Mouse (Mus musculus) skeletal muscle tissue, adult 2 months (tissue): ENCODE data around the gene Vwa2.
A peak's percentile ranks its signal among the peaks of the same experiment; 100 is the strongest.

Source experiments
- DNase-seq: peaks from one replicate; pipeline ENCODE4 v3.0.0-alpha.2; 2012; ENCODE audit warnings: low read depth, low spot score

The Vwa2 gene

DNA sequence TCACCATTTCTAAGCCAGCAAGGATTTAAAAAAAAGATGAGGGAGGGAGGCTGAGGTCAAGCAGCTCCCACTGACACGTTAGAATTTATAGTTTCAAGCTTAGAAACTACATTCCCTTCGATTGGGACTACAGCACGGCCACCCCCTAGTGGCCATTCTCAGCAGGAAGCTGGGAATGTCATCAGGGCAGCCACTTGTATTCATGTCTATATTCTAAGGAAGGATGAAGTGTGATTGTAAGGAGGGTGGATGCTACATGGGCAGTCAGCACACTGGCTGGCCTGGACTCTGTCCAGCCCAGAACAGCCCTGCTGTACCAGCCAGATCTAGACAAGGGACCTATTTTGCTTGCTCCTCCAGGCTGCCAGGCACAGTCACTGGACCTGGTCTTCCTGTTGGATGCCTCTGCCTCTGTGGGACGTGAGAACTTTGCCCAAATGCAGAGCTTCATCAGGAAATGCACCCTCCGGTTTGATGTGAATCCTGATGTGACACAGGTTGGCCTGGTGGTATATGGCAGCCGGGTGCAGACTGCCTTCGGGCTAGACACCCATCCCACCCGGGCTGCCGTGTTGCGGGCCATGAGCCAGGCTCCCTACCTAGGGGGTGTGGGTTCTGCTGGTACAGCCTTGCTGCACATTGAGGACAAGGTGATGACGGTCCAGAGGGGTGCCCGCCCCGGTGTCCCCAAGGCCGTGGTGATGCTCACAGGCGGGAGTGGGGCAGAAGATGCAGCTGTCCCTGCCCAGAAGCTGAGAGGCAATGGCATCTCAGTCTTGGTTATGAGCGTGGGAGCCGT lies 34.6 kb downstream of the Vwa2 start:
- DNase-seq: no peak

DNA sequence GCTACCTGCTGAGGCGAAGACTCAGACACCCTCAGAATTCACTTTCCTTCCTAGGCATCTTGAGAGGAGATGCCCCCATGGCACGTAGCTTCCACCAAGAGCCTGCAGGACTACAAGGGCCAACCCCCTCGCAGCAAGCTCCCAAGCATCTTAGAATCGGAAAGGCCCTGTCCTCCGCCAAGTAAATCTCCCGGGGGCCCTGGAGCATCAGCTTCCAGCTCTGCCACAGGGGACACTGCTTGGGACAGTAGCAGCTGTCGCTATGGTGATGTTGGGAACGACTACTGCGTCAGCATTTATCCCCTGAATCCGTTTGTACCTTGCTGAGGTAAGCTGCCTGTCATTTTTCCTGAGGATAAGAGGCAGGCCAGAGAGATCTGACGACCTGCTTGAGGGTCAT lies 36.5 kb downstream of the Vwa2 start:
- no peak for DNase-seq

DNA sequence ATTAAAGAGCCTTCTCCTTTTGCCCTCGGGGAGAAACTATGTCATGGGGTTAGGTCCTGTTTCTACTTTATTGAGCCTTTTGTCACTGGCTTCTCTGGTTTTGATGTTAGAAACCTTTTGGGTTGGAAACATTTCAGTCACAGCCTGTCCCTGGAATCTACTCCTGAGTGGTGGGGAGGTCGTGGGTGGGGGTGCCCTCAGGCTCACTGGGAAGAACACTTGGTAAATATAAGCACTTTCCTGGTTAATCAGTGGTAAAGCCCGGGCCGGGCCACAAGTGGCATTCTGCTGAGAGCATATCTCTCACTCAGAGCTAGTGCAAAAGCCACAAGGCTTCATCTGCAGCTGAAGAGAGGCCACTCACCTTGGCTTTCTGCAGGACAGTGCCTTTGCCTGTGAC lies 39.7 kb downstream of the Vwa2 start:
- DNase-seq: no peak

DNA sequence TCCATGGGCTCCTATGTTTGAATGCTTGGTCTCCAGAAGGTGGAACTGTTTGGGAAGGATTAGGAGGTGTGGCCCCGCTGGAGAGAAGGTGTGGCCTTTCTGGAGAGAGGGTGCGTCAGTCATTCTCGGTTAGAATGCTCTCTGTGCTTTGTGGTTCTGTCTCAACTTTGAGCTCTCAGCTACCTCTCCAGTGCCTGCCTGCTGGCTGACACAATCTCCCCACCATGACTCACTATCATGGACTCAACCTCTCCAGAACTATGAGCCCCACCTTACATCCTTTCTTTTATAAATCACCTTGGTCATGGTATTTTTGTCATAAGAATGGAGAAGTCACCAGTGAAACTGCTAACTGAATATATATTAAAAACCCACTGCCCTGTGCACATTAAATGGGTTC lies 40.6 kb downstream of the Vwa2 start:
- DNase-seq: no peak

- DNase-seq: no peak
Measured at GRCm38 (mm10) chr19:56915084-56915483, 41.0 kb downstream of the Vwa2 start.

DNA sequence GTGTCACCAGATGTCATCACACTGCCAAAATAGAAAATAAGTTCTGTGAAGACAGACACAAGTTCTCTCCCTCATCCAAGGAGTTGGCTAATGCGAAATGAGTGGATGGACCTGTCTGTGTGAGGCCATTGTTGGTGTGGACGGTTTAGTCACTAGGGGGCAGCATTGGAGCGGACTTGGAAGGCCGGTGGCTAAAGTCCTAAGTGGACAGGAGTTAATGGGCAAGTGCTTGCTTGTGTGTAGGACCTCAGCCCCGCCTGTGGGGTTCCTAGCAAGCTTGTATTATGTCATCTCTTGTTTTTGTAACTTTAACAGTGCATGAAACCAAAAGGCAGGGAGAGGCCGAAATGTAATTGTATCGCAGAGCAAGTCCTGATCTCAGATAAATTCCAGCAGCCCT lies 45.6 kb downstream of the Vwa2 start:
- DNase-seq: peak; percentile 88

DNA sequence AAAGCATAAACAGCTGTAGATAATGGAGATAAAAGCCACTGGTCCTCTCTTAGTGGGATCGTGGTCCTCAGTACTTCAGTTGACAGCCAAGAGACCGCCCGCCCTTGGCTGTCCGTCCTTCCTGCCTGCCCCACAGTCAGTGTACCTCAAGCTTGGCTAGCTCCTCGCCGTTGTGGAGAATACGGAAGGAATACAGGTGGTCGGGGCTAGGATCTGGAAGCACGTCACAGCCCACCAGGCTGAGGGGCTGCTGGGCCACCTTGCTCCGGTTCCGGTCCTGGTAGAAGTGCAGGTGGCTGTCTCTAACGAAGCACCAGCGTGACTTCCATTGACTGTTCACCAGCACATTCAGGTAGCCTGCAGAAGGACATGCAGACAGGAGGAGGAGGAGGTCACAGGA lies 46.2 kb downstream of the Vwa2 start:
- no peak for DNase-seq

DNA sequence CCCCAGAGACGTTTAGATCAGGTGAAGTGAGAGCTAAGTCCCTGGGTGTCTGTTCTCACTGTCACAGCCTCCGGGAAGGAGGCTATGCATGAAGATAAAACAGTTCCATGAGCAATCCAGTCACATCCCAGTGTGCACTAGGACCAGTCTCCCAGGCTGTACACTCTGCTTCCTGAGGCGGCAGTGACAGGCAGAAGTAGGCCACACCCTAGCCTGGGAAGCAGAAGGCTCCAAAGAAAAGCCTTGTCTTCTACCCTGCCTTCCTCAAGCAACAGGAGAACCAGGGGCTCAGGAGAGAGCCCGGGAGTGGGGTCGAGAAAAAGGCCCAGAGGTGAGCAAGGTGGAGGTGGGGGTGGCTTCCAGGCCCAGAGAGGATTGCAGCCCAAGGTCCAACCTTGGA lies 47.7 kb downstream of the Vwa2 start:
- no peak for DNase-seq

DNA sequence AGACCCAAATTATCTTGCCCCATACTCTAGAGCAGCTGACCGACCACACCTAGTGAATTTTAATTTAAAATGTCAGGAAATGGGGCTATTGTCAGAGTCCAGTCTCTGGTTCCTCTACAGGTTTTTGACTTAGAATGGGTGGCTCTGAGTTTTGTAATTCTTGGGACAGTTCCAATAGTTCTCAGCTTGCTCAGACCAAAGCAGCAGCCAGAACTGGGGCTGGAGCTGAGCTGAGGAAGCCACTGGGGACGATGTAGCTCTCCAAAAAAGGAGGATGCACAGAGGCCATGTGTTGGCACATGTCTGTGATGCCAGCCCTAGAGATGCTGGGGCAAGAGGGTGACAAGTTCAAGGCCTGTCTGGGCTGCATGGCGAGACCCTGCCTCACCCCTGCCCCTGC lies 55.3 kb downstream of the Vwa2 start:
- DNase-seq: peak; percentile 47

DNA sequence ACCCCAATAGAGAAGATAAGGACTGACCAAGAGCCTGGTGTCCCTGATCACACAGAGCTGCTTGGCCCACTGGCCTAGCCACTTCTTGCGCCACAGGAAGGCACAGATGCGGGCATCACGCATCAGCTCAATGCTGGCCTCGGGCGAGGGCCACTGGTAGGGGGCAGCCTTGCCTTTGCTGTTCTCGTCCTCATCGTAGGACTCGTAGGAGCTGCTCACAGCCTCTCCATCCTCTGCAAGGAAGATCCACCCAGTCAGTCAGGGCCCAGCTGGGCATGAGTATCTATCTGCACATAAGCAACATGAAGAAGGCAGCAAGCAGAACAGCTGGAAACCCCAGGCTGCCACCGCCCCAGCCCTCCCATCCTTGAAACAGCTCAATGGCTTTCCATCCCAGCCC lies 56.0 kb downstream of the Vwa2 start:
- no peak for DNase-seq

GRCm38 (mm10) chr19:56933800-56934199 lies 59.8 kb downstream of the Vwa2 start:
- DNase-seq: no peak

DNA sequence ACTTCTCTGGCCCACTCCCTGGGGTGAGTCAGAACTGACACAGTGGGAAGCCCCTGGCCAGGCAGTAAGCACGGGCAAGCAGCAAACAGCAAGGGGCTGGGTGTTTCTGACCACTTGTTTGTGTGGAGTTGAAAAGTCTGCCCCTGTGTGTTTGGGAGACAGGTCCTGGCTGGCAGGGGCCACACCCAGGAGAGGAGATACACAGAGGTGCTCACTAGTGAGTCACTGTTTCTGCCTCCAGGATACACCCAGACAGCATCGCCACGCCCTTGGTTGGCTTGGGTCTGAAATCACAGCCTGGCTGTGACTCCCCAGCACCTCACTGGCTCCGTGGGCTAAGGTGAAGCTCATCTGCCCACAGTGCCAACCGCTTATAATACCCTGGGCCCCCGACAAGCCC lies 61.1 kb downstream of the Vwa2 start:
- DNase-seq: no peak

DNA sequence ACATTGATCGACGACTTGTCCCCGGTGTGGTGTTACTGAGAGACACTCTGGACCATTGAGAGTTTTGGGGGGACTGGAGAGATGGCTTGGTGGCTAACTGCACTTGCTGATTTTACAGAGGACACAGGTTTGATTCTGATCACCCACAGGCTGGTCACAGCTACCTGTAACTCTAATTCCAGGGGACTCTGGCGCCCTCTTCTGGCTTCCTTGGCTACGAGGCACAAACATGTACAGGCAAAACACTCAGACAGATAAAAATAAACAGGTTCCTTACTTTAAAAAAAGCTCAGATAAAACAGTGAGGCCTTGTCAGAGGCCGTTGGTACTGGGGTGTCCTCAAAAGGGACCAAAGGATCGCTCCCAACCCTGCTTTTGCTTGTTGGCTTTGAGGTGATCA lies 61.7 kb downstream of the Vwa2 start:
- DNase-seq: no peak

DNA sequence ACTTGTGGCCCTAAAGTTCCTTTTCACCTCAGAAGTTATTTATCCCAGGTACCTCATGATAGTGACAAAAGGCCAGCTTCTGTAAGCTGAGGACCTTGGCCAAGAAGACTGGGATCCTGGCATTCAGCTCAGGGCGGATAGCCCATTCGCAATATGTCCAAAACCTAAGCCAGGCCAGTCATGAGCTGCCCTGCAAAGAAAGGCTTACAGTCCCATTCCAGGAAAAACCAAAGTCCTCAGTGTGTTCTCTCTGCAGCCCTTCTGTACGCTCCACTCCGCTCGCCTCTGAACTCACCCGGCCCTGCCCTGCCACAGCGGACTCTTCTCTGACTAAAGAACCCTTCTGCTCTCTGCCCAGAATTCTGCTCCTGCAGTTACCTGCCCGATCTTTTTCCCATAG lies 62.2 kb downstream of the Vwa2 start:
- DNase-seq: no peak

GRCm38 (mm10) chr19:56937911-56938310 lies 63.9 kb downstream of the Vwa2 start:
- no peak for DNase-seq

GRCm38 (mm10) chr19:56939826-56940225 lies 65.8 kb downstream of the Vwa2 start:
- DNase-seq: peak; percentile 73

- DNase-seq: peak; percentile 66
Measured at GRCm38 (mm10) chr19:56940507-56940906, 66.5 kb downstream of the Vwa2 start.

DNA sequence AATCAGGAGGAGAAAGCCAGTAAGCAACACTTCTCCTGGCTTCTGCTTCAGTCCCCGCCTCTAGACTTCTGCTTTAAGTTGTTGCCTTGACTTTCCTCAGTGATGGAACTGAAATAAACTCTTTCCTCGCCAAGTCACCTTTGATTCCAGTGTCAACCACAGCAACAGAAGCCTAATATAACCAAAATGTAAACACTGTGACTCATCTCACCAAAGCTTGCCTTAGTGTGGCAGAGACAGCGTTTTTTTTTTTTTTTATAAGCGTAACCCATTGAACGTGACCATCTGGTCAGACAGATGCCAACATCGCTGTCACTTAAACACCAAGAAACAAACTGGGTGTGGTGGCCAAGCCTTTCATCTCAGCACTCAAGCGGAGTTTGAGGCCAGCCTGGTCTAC lies 68.2 kb downstream of the Vwa2 start:
- no peak for DNase-seq

- no peak for DNase-seq
Measured at GRCm38 (mm10) chr19:56944211-56944610, 70.2 kb downstream of the Vwa2 start.

GRCm38 (mm10) chr19:56944826-56945225 lies 70.8 kb downstream of the Vwa2 start:
- DNase-seq: no peak

GRCm38 (mm10) chr19:56945621-56946020 lies 71.6 kb downstream of the Vwa2 start:
- DNase-seq: no peak

DNA sequence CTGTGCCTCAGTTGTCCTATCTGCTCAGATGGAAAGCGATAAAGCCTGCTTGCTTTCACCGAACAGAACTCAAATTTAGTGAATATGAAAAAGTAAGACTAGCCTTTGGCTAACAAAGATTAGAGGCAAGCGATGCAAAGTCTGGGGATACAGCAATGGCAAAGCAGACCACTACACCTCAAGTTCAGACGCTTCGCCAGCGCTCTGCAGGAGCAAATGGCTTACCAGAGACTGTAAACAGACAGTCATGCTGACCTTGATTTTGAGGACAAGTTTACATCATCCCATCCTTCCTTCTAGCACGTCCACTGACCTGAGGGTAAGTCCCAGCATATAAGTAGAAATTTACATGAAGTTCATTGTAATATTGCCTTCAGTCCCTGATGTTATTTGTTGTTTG lies 72.2 kb downstream of the Vwa2 start:
- DNase-seq: no peak

GRCm38 (mm10) chr19:56946727-56947126 lies 72.7 kb downstream of the Vwa2 start:
- no peak for DNase-seq
